Mouse (Mus musculus) forebrain, embryonic 14.5 days (tissue): ENCODE measurements around the gene Spc25. TPM values are rescaled to one million over a fixed set of nuclear protein-coding genes. Genes with fewer than 3 reads are reported as not detected.

Experiments
- ATAC-seq: fragments of 200-750 bp; cut with Nextera tagmentation; 2 replicates; pipeline ENCODE4 v1.8.0; 2017; ENCODE audit warnings: mild to moderate bottlenecking, moderate library complexity
- DNase-seq: peaks from one replicate; pipeline ENCODE4 v3.0.0-alpha.2; 2015; ENCODE audit warnings: low spot score
- H3K27ac ChIP-seq: fragments of 300-500 bp; sonication (generic); 2 replicates; pipeline ENCODE4 v1.5.1; 2014; ENCODE audit warnings: low read depth, mild to moderate bottlenecking, control low read depth, low read length, moderate library complexity
- H3K27me3 ChIP-seq: fragments of 300-500 bp; sonication (generic); replicated peaks from 2 replicates; pipeline ENCODE4 v1.6.1; 2014; ENCODE audit warnings: low read length, control low read depth, mixed read lengths; ENCODE audit not compliant: control insufficient read depth, insufficient read depth
- H3K36me3 ChIP-seq: fragments of 300-500 bp; sonication (generic); 2 replicates; pipeline ENCODE4 v1.6.1; 2014; ENCODE audit warnings: low read length, control low read depth; ENCODE audit not compliant: control insufficient read depth, insufficient read depth
- H3K4me1 ChIP-seq: fragments of 300-500 bp; sonication (generic); 2 replicates; pipeline ENCODE4 v1.6.1; 2014; ENCODE audit warnings: antibody characterized with exemption, low read length, control low read depth; ENCODE audit not compliant: control insufficient read depth, insufficient read depth
- H3K4me2 ChIP-seq: fragments of 300-500 bp; sonication (generic); 2 replicates; pipeline ENCODE4 v1.6.1; 2014; ENCODE audit warnings: mild to moderate bottlenecking, control low read depth, low read length
- H3K4me3 ChIP-seq: fragments of 300-500 bp; sonication (generic); 2 replicates; pipeline ENCODE4 v1.5.1; 2014; ENCODE audit warnings: low read depth, low read length, control low read depth
- H3K9ac ChIP-seq: fragments of 300-500 bp; sonication (generic); 2 replicates; pipeline ENCODE4 v1.6.1; 2014; ENCODE audit warnings: mild to moderate bottlenecking, low read length, control low read depth, moderate library complexity
- H3K9me3 ChIP-seq: fragments of 300-500 bp; sonication (generic); replicated peaks from 2 replicates; pipeline ENCODE4 v1.6.1; 2016; ENCODE audit warnings: low read length, control low read depth, mixed read lengths; ENCODE audit not compliant: control insufficient read depth
- WGBS: fragments of 180-500 bp; shearing (Covaris S2); extraction: QIAGEN DNeasy Blood & Tissue Kit; methylation state at CpG from one replicate; pipeline ENCODE4 v1.1.7; 2014; 5-methylcytosine and 5-hydroxymethylcytosine counted together
- polyA plus RNA-seq: library from polyadenylated mRNA; unstranded; fragments of >200 nt; fragmentation: Nextera tagmentation; extraction: Ambion mirVana; gene quantifications from 2 replicates; pipeline ENCODE4 v1.2.1, GENCODE M21; 2014

Spc25 gene
- polyA plus RNA-seq, 1 experiment from 2014 or later = 148 TPM

- Histone ChIP-seq H3K4me2 (no peak overlapping the region), H3K4me3 (no peak overlapping the region), H3K9ac (no peak overlapping the region), H3K36me3 (no peaks in the 10 kb centered on the region), H3K27me3 (no peaks in the 10 kb centered on the region), H3K9me3 (no peaks in the 10 kb centered on the region), H3K27ac (no peak overlapping the region), H3K4me1 (no peaks in the 10 kb centered on the region)
- DNase-seq (no peak), ATAC-seq (no peak)
- WGBS = 90% methylated on average over 9 of the region's 9 CpGs
Observed at GRCm38 (mm10) chr2:69226876-69227275, 20.9 kb upstream of the Spc25 start.

- DNase-seq = no peak
- Histone ChIP-seq H3K4me1 (no peaks in the 10 kb centered on the region), H3K36me3 (no peaks in the 10 kb centered on the region), H3K4me2 (no peak overlapping the region), H3K9ac (no peak overlapping the region), H3K9me3 (no peaks in the 10 kb centered on the region), H3K4me3 (no peak overlapping the region), H3K27ac (no peak overlapping the region), H3K27me3 (no peaks in the 10 kb centered on the region)
- ATAC-seq = no peak
- WGBS = 59% methylated on average over 2 of the region's 2 CpGs
Observed at GRCm38 (mm10) chr2:69224724-69225123, 18.7 kb upstream of the Spc25 start.

- Histone ChIP-seq H3K4me3 (no peak overlapping the region), H3K27me3 (no peaks in the 10 kb centered on the region), H3K4me1 (no peaks in the 10 kb centered on the region), H3K9me3 (no peaks in the 10 kb centered on the region), H3K27ac (no peak overlapping the region), H3K9ac (no peak overlapping the region), H3K4me2 (no peak overlapping the region), H3K36me3 (no peaks in the 10 kb centered on the region)
- DNase-seq = no peak
- peak; percentile 69; the same call in 1 of the 2 replicates for ATAC-seq
- 50% methylated on average over 10 of the region's 10 CpGs for WGBS
Observed at GRCm38 (mm10) chr2:69222815-69223214, 16.8 kb upstream of the Spc25 start.

DNA sequence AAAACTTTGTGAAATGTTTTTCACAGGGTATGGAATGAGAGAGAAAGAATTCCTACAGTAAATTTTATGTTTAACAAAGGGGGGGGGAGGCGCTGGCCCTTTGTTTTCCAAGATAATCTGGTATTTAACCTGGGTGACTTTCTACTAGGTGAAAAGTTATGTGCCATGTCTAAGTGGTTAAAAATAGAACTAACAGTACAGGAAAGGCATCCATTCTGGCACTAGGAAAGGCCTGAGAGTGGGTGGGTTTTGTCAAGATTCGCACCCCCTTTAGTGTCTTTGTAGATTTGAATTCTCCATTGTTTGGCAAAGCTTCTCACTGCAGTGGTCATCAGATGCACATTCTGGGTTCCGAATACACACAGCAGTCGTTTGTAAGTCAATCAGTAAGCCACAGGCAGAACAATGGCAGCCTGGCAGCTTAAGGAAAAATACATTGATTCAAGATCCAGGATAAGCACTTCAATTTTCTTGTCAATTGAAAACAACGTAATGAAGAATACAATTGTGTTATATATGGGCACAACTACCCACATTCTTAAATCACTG, 15.9 kb upstream of the Spc25 start:
- no peak for DNase-seq
- Histone ChIP-seq H3K27ac (no peak overlapping the region), H3K4me1 (no peaks in the 10 kb centered on the region), H3K9ac (no peak overlapping the region), H3K4me2 (no peak overlapping the region), H3K4me3 (no peak overlapping the region), H3K9me3 (no peaks in the 10 kb centered on the region), H3K27me3 (no peaks in the 10 kb centered on the region), H3K36me3 (no peaks in the 10 kb centered on the region)
- no peak for ATAC-seq
- 31% methylated on average over 5 of the region's 5 CpGs for WGBS

- DNase-seq = peak; percentile 42
- no peaks in the 10 kb centered on the region for H3K9me3 ChIP-seq
Observed at GRCm38 (mm10) chr2:69215242-69215641, 9.2 kb upstream of the Spc25 start.

GRCm38 (mm10) chr2:69212652-69213051, 6.7 kb upstream of the Spc25 start:
- H3K27me3 ChIP-seq = no peaks in the 10 kb centered on the region
- DNase-seq (no peak), ATAC-seq (no peak)
- H3K27ac ChIP-seq = no peak overlapping the region
- H3K36me3 ChIP-seq = no peaks in the 10 kb centered on the region
- H3K4me2 ChIP-seq = no peak overlapping the region
- no peak overlapping the region for H3K4me3 ChIP-seq
- no peaks in the 10 kb centered on the region for H3K9me3 ChIP-seq
- H3K9ac ChIP-seq = no peak overlapping the region
- H3K4me1 ChIP-seq = no peaks in the 10 kb centered on the region
- WGBS = 69% methylated on average over 10 of the region's 10 CpGs

More at GRCm38 (mm10) chr2:69215242-69215641, 9.2 kb upstream of the Spc25 start:
- H3K27me3 ChIP-seq = no peaks in the 10 kb centered on the region
- no peaks in the 10 kb centered on the region for H3K4me1 ChIP-seq
- no peak overlapping the region for H3K9ac ChIP-seq
- ATAC-seq = no peak
- WGBS = 57% methylated on average over 7 of the region's 7 CpGs
- no peak overlapping the region for H3K4me3 ChIP-seq
- H3K27ac ChIP-seq = no peak overlapping the region
- no peak overlapping the region for H3K4me2 ChIP-seq
- H3K36me3 ChIP-seq = no peaks in the 10 kb centered on the region

- Histone ChIP-seq H3K4me2 (no peak within 1 kb of the TSS), H3K9me3 (no peaks in the 10 kb centered on the region), H3K27ac (no peak within 1 kb of the TSS), H3K4me3 (no peak within 1 kb of the TSS), H3K36me3 (no peaks in the 10 kb centered on the region), H3K9ac (no peak within 1 kb of the TSS), H3K27me3 (no peaks in the 10 kb centered on the region), H3K4me1 (no peaks in the 10 kb centered on the region)
- no peak for DNase-seq
- no peak for ATAC-seq
- 79% methylated on average over 7 of the region's 7 CpGs for WGBS
Observed at GRCm38 (mm10) chr2:69210773-69211172, 4.8 kb upstream of the Spc25 start, which contains the start of gene G6pc2. TSS of gene G6pc2 (plus strand) at chr2:69211073.

- no peaks in the 10 kb centered on the region for H3K9me3 ChIP-seq
- H3K4me2 ChIP-seq = no peak overlapping the region
- H3K27me3 ChIP-seq = no peaks in the 10 kb centered on the region
- no peak overlapping the region for H3K9ac ChIP-seq
- no peaks in the 10 kb centered on the region; the same call in 1 of the 2 replicates for H3K4me1 ChIP-seq
- H3K27ac ChIP-seq = no peak overlapping the region
- no peak for DNase-seq
- ATAC-seq = no peak
- H3K36me3 ChIP-seq = no peaks in the 10 kb centered on the region
- H3K4me3 ChIP-seq = no peak overlapping the region
- WGBS = 93% methylated on average over 3 of the region's 3 CpGs
Observed at GRCm38 (mm10) chr2:69209684-69210083, 3.7 kb upstream of the Spc25 start.

- Histone ChIP-seq H3K4me1 (no peaks in the 10 kb centered on the region; the same call in 1 of the 2 replicates), H3K27ac (no peak overlapping the region), H3K27me3 (no peaks in the 10 kb centered on the region), H3K4me3 (no peak overlapping the region), H3K9me3 (no peaks in the 10 kb centered on the region), H3K9ac (no peak overlapping the region), H3K36me3 (peaks cover 10% of the 10 kb centered on the region; the same call in 1 of the 2 replicates), H3K4me2 (peak overlapping the region; percentile 24; the same call in 1 of the 2 replicates)
- WGBS = 27% methylated on average over 7 of the region's 7 CpGs
- ATAC-seq (no peak), DNase-seq (no peak)
Observed at GRCm38 (mm10) chr2:69206523-69206922, 529 bp upstream of the Spc25 start.
